Mouse (Mus musculus): ENCODE measurements around the gene Slit3. TPM values are rescaled to one million over a fixed set of nuclear protein-coding genes. Genes with fewer than 3 reads are reported as not detected.
A peak's percentile ranks its signal among the peaks of the same experiment; 100 is the strongest.

The Slit3 gene
- total RNA-seq, 2 experiments from 2014 or later: 41.4 to 47.4 TPM

- peak in 1 of 2 experiments; percentile 60 for DNase-seq (ENCODE audit: extremely low spot score in 1 of 2, low spot score in 2 of 2)
- intact Hi-C loops (cut with DNase I): no loop called here
Measured at GRCm38 (mm10) chr11:35288761-35289278, 167.8 kb downstream of the Slit3 start.

GRCm38 (mm10) chr11:35292228-35292747 lies 171.3 kb downstream of the Slit3 start:
- intact Hi-C loops (cut with DNase I): no loop called here
- no peak for DNase-seq (ENCODE audit: extremely low spot score in 1 of 2, low spot score in 2 of 2)

GRCm38 (mm10) chr11:35293197-35293596 lies 172.2 kb downstream of the Slit3 start:
- no peak for DNase-seq (ENCODE audit: extremely low spot score in 1 of 2, low spot score in 2 of 2)
- intact Hi-C loops (cut with DNase I): no loop called here

GRCm38 (mm10) chr11:35294670-35295069 lies 173.6 kb downstream of the Slit3 start:
- intact Hi-C loops (cut with DNase I): no loop called here
- no peak for DNase-seq (ENCODE audit: extremely low spot score in 1 of 2, low spot score in 2 of 2)

- intact Hi-C loops (cut with DNase I): no loop called here
- DNase-seq (ENCODE audit: extremely low spot score in 1 of 2, low spot score in 2 of 2): no peak
Measured at GRCm38 (mm10) chr11:35295162-35295799, 174.3 kb downstream of the Slit3 start.

GRCm38 (mm10) chr11:35296803-35297202 lies 175.8 kb downstream of the Slit3 start:
- DNase-seq (ENCODE audit: extremely low spot score in 1 of 2, low spot score in 2 of 2): no peak
- intact Hi-C loops (cut with DNase I): no loop called here

- intact Hi-C loops (cut with DNase I): no loop called here
- peak in 1 of 2 experiments; percentile 60 for DNase-seq (ENCODE audit: extremely low spot score in 1 of 2, low spot score in 2 of 2)
Measured at GRCm38 (mm10) chr11:35297319-35297718, 176.3 kb downstream of the Slit3 start.

GRCm38 (mm10) chr11:35298526-35298925 lies 177.5 kb downstream of the Slit3 start:
- intact Hi-C loops (cut with DNase I): no loop called here
- DNase-seq (ENCODE audit: extremely low spot score in 1 of 2, low spot score in 2 of 2): no peak

GRCm38 (mm10) chr11:35299857-35300375 lies 178.9 kb downstream of the Slit3 start:
- intact Hi-C loops (cut with DNase I): no loop called here
- DNase-seq (ENCODE audit: extremely low spot score in 1 of 2, low spot score in 2 of 2): no peak

- DNase-seq (ENCODE audit: extremely low spot score in 1 of 2, low spot score in 2 of 2): no peak
- intact Hi-C loops (cut with DNase I): no loop called here
Measured at GRCm38 (mm10) chr11:35302272-35302671, 181.2 kb downstream of the Slit3 start.

- intact Hi-C loops (cut with DNase I): no loop called here
- no peak for DNase-seq (ENCODE audit: extremely low spot score in 1 of 2, low spot score in 2 of 2)
Measured at GRCm38 (mm10) chr11:35304216-35304975, 183.4 kb downstream of the Slit3 start.

- no peak for DNase-seq (ENCODE audit: extremely low spot score in 1 of 2, low spot score in 2 of 2)
- intact Hi-C loops (cut with DNase I): no loop called here
Measured at GRCm38 (mm10) chr11:35305111-35305510, 184.1 kb downstream of the Slit3 start.

GRCm38 (mm10) chr11:35305910-35306309 lies 184.9 kb downstream of the Slit3 start:
- DNase-seq (ENCODE audit: extremely low spot score in 1 of 2, low spot score in 2 of 2): no peak
- intact Hi-C loops (cut with DNase I): no loop called here

GRCm38 (mm10) chr11:35306922-35307321 lies 185.9 kb downstream of the Slit3 start:
- no peak for DNase-seq (ENCODE audit: extremely low spot score in 1 of 2, low spot score in 2 of 2)
- intact Hi-C loops (cut with DNase I): no loop called here

GRCm38 (mm10) chr11:35307992-35308391 lies 187.0 kb downstream of the Slit3 start:
- intact Hi-C loops (cut with DNase I): no loop called here

GRCm38 (mm10) chr11:35315449-35316028 lies 194.5 kb downstream of the Slit3 start:
- no peak for DNase-seq (ENCODE audit: extremely low spot score in 1 of 2, low spot score in 2 of 2)
- intact Hi-C loops (cut with DNase I): no loop called here

More at GRCm38 (mm10) chr11:35307992-35308391, 187.0 kb downstream of the Slit3 start:
- no peak for DNase-seq (ENCODE audit: extremely low spot score in 1 of 2, low spot score in 2 of 2)

- no peak for DNase-seq (ENCODE audit: extremely low spot score in 1 of 2, low spot score in 2 of 2)
- intact Hi-C loops (cut with DNase I): no loop called here
Measured at GRCm38 (mm10) chr11:35317221-35317620, 196.2 kb downstream of the Slit3 start.

- intact Hi-C loops (cut with DNase I): no loop called here
- DNase-seq (ENCODE audit: extremely low spot score in 1 of 2, low spot score in 2 of 2): no peak
Measured at GRCm38 (mm10) chr11:35317775-35318432, 196.9 kb downstream of the Slit3 start.

All from left cerebral cortex, postnatal 10 days (tissue).